Mouse (Mus musculus): ENCODE results near the gene Gpr19. TPM values are rescaled to one million over a fixed set of nuclear protein-coding genes. Genes with fewer than 3 reads are reported as not detected.
A peak's percentile ranks its signal among the peaks of the same experiment; 100 is the strongest.

Gpr19 gene
- total RNA-seq, 1 experiment = 34.7 TPM

- TF ChIP-seq MAFK (IDR thresholded peaks at IDR 0.05; ENCODE audit: insufficient read depth, low read depth, low read length) (no peak), ZNF384 (IDR thresholded peaks at IDR 0.05; ENCODE audit: low read depth, low read length) (no peak), CHD2 (IDR thresholded peaks at IDR 0.05; ENCODE audit: low read depth, low read length) (no peak), HCFC1 (IDR thresholded peaks at IDR 0.05; ENCODE audit: borderline replicate concordance, insufficient read depth, low read length) (no peak), ZC3H11A (IDR thresholded peaks at IDR 0.05; ENCODE audit: borderline replicate concordance, low read depth, low read length) (no peak)
- no peak overlapping the region for H3K27ac ChIP-seq (ENCODE audit: insufficient read depth, low read depth, low read length, poor library complexity, severe bottlenecking)
- in situ Hi-C loops (cut with MboI; ENCODE audit: low sequenced_read_pairs in 2 of 2, unreplicated experiment in 2 of 2) = no loop called here
- DNase-seq (ENCODE audit: low read depth, low spot score) = no peak
- no peaks in the 10 kb centered on the region for H3K36me3 ChIP-seq (ENCODE audit: control insufficient read depth, insufficient read depth, low read length, poor library complexity, severe bottlenecking)
- no peak overlapping the region for H3K9ac ChIP-seq (ENCODE audit: insufficient read depth, low read depth, low read length, poor library complexity, severe bottlenecking)
- no peak overlapping the region for H3K4me3 ChIP-seq (ENCODE audit: insufficient read depth in 1 of 2, low read depth in 1 of 2, low read length in 2 of 2, poor library complexity in 1 of 2, severe bottlenecking in 1 of 2)
- 0 out of 4 replicates have a peak, but pooled peaks cover 0 to 2% of the 10 kb centered on the region in 2 experiments for H3K4me1 ChIP-seq (ENCODE audit: control insufficient read depth in 2 of 2, insufficient read depth in 2 of 2, low read length in 2 of 2, poor library complexity in 1 of 2)
- H3K9me3 ChIP-seq (ENCODE audit: control insufficient read depth, insufficient read depth, low read depth, low read length) = no peaks in the 10 kb centered on the region
Measured at GRCm38 (mm10) chr6:134903368-134903767, 5.0 kb upstream of the Gpr19 start.

- Histone ChIP-seq H3K36me3 (ENCODE audit: control insufficient read depth, insufficient read depth, low read length, poor library complexity, severe bottlenecking) (no peaks in the 10 kb centered on the region), H3K9ac (ENCODE audit: insufficient read depth, low read depth, low read length, poor library complexity, severe bottlenecking) (peak overlapping the region; percentile 91), H3K9me3 (ENCODE audit: control insufficient read depth, insufficient read depth, low read depth, low read length) (no peaks in the 10 kb centered on the region), H3K4me3 (ENCODE audit: insufficient read depth in 1 of 2, low read depth in 1 of 2, low read length in 2 of 2, poor library complexity in 1 of 2, severe bottlenecking in 1 of 2) (peak overlapping the region; percentile 73 to 94), H3K27ac (ENCODE audit: insufficient read depth, low read depth, low read length, poor library complexity, severe bottlenecking) (peak overlapping the region; percentile 98), H3K4me1 (ENCODE audit: control insufficient read depth in 2 of 2, insufficient read depth in 2 of 2, low read length in 2 of 2, poor library complexity in 1 of 2) (peaks cover 0 to 3% of the 10 kb centered on the region in 2 experiments; a peak in 1 of 4 replicates)
- in situ Hi-C loops (cut with MboI; ENCODE audit: low sequenced_read_pairs in 2 of 2, unreplicated experiment in 2 of 2) = no loop called here
- TF ChIP-seq ZNF384 (IDR thresholded peaks at IDR 0.05; ENCODE audit: low read depth, low read length) (no peak), HCFC1 (IDR thresholded peaks at IDR 0.05; ENCODE audit: borderline replicate concordance, insufficient read depth, low read length) (peak; percentile 51; the same call in 1 of the 2 replicates), CHD2 (IDR thresholded peaks at IDR 0.05; ENCODE audit: low read depth, low read length) (peak; percentile 92)
- peak; percentile 89 for DNase-seq (ENCODE audit: low read depth, low spot score)
Measured at GRCm38 (mm10) chr6:134897443-134898094, 809 bp downstream of the Gpr19 start.

- no peak for DNase-seq (ENCODE audit: low read depth, low spot score)
- in situ Hi-C loops (cut with MboI; ENCODE audit: low sequenced_read_pairs in 2 of 2, unreplicated experiment in 2 of 2) = no loop called here
- Histone ChIP-seq H3K4me1 (ENCODE audit: control insufficient read depth in 2 of 2, insufficient read depth in 2 of 2, low read length in 2 of 2, poor library complexity in 1 of 2) (peaks cover 0 to 3% of the 10 kb centered on the region in 2 experiments; a peak in 1 of 4 replicates), H3K4me3 (ENCODE audit: insufficient read depth in 1 of 2, low read depth in 1 of 2, low read length in 2 of 2, poor library complexity in 1 of 2, severe bottlenecking in 1 of 2) (peak overlapping the region; percentile 72 to 80), H3K9me3 (ENCODE audit: control insufficient read depth, insufficient read depth, low read depth, low read length) (no peaks in the 10 kb centered on the region), H3K9ac (ENCODE audit: insufficient read depth, low read depth, low read length, poor library complexity, severe bottlenecking) (peak overlapping the region; percentile 91), H3K27ac (ENCODE audit: insufficient read depth, low read depth, low read length, poor library complexity, severe bottlenecking) (peak overlapping the region; percentile 65; the same call in 1 of the 2 replicates), H3K36me3 (ENCODE audit: control insufficient read depth, insufficient read depth, low read length, poor library complexity, severe bottlenecking) (no peaks in the 10 kb centered on the region)
- TF ChIP-seq MAFK (IDR thresholded peaks at IDR 0.05; ENCODE audit: insufficient read depth, low read depth, low read length) = no peak
- no peak for TF ChIP-seq ZNF384 (IDR thresholded peaks at IDR 0.05; ENCODE audit: low read depth, low read length)
- no peak for TF ChIP-seq ZC3H11A (IDR thresholded peaks at IDR 0.05; ENCODE audit: borderline replicate concordance, low read depth, low read length)
- no peak for TF ChIP-seq CHD2 (IDR thresholded peaks at IDR 0.05; ENCODE audit: low read depth, low read length)
- no peak for TF ChIP-seq HCFC1 (IDR thresholded peaks at IDR 0.05; ENCODE audit: borderline replicate concordance, insufficient read depth, low read length)
Measured at GRCm38 (mm10) chr6:134896570-134897436, 1.6 kb downstream of the Gpr19 start.

- no peaks in the 10 kb centered on the region for H3K9me3 ChIP-seq (ENCODE audit: control insufficient read depth, insufficient read depth, low read depth, low read length)
- in situ Hi-C loops (cut with MboI; ENCODE audit: low sequenced_read_pairs in 2 of 2, unreplicated experiment in 2 of 2) = no loop called here
- H3K4me3 ChIP-seq (ENCODE audit: insufficient read depth in 1 of 2, low read depth in 1 of 2, low read length in 2 of 2, poor library complexity in 1 of 2, severe bottlenecking in 1 of 2) = no peak overlapping the region
- no peak overlapping the region; the same call in 1 of the 2 replicates for H3K27ac ChIP-seq (ENCODE audit: insufficient read depth, low read depth, low read length, poor library complexity, severe bottlenecking)
- no peak for DNase-seq (ENCODE audit: low read depth, low spot score)
- peaks cover 3% of the 10 kb centered on the region; the same call in 1 of the 2 replicates for H3K36me3 ChIP-seq (ENCODE audit: control insufficient read depth, insufficient read depth, low read length, poor library complexity, severe bottlenecking)
- no peak overlapping the region for H3K9ac ChIP-seq (ENCODE audit: insufficient read depth, low read depth, low read length, poor library complexity, severe bottlenecking)
- no peak for TF ChIP-seq CHD2 (IDR thresholded peaks at IDR 0.05; ENCODE audit: low read depth, low read length)
- no peak for TF ChIP-seq ZC3H11A (IDR thresholded peaks at IDR 0.05; ENCODE audit: borderline replicate concordance, low read depth, low read length)
- no peak for TF ChIP-seq HCFC1 (IDR thresholded peaks at IDR 0.05; ENCODE audit: borderline replicate concordance, insufficient read depth, low read length)
- TF ChIP-seq MAFK (IDR thresholded peaks at IDR 0.05; ENCODE audit: insufficient read depth, low read depth, low read length) = no peak
- H3K4me1 ChIP-seq (ENCODE audit: control insufficient read depth in 2 of 2, insufficient read depth in 2 of 2, low read length in 2 of 2, poor library complexity in 1 of 2) = peaks cover 8 to 13% of the 10 kb centered on the region in 2 experiments; a peak in 3 of 4 replicates
Measured at GRCm38 (mm10) chr6:134890436-134890835, 7.9 kb downstream of the Gpr19 start.
